9 mouse cellular contexts compared by ENCODE assay signal in the genomic region with DNA sequence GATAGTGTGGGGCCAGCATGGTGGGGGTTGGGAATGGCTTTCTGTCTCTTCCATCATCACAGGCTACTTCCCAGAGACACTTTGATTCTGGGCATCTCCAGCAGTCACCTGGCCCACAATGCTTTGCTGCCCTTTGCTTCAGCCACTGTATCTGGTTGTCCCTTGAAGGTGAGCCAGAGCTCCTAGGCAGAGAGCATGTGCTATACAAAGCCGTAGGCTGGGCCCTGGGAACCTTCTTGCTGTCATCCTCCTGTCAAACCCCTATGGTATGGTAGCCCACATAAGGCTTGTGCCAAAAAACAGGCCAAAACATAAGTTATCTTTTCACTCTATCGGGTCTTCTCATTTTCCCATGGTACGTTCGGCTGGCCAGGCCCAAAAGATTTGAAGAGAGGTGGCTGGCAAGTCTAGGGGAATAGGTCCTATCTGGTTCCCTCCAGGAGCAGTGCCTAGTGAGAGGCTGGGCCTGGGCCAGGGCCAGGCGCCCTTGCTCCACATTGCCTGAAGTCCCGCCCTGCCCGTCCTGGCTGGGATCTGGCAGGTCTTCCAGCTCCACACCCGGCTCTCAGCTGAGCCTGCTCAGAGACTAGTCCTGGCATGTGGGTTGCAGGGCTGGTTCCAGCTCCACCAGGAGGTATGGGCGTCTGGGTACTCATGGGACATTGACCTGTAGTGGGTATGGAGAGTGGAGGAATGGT. TPM values are rescaled to one million over a fixed set of nuclear protein-coding genes. Genes with fewer than 3 reads are reported as not detected.
DNase-seq lines count a peak whose midpoint lies in the region; ATAC-seq lines count a peak whose summit lies in the region.
"Had no signal": no experiment of that assay in that cellular context is flagged by ENCODE, and none has a peak within 500 bp of the region (broad histone marks: within the 10 kb centered on the region; RNA-seq: fewer than 3 reads in every experiment).

No protein-coding gene starts in this region.

- peak; percentile 86 for DNase-seq in cerebellum, adult 9-11 months
- peak; percentile 62 to 69 for DNase-seq in heart, postnatal 36 days
- DNase-seq in ovary, postnatal 36 days (ENCODE audit: low spot score): peak; percentile 80
- no peak for DNase-seq in frontal cortex, postnatal 14 days (ENCODE audit: low spot score in 2 of 2)

- whole genome bisulfite sequencing in hindbrain, embryonic 15.5 days: 79% methylated on average over 9 of the region's 9 CpGs
- 77% methylated on average over 9 of the region's 9 CpGs for WGBS in hindbrain, embryonic 12.5 days
- WGBS in hindbrain, embryonic 16.5 days: 79% methylated on average over 9 of the region's 9 CpGs

- no peak overlapping the region for H3K4me3 ChIP-seq in hindbrain, embryonic 15.5 days
- no peak overlapping the region for H3K4me3 ChIP-seq in hindbrain, embryonic 12.5 days
- H3K4me3 ChIP-seq in hindbrain, embryonic 16.5 days (ENCODE audit: low read length): no peak overlapping the region
- H3K4me3 ChIP-seq: megakaryocyte, embryonic 14.5 days had no signal

- H3K27me3 ChIP-seq in hindbrain, embryonic 15.5 days: no peaks in the 10 kb centered on the region
- no peaks in the 10 kb centered on the region for H3K27me3 ChIP-seq in hindbrain, embryonic 12.5 days
- no peaks in the 10 kb centered on the region for H3K27me3 ChIP-seq in hindbrain, embryonic 16.5 days (replicated peaks; ENCODE audit: control insufficient read depth, insufficient read depth, low read length)

- H3K36me3 ChIP-seq in hindbrain, embryonic 15.5 days: no peaks in the 10 kb centered on the region
- H3K36me3 ChIP-seq in hindbrain, embryonic 12.5 days: no peaks in the 10 kb centered on the region
- no peaks in the 10 kb centered on the region for H3K36me3 ChIP-seq in hindbrain, embryonic 16.5 days (ENCODE audit: control insufficient read depth, insufficient read depth, low read length)

- ATAC-seq in hindbrain, embryonic 15.5 days (ENCODE audit: low FRiP score, low read depth): peak; percentile 29; the same call in 1 of the 2 replicates
- no peak for ATAC-seq in hindbrain, embryonic 12.5 days (ENCODE audit: low FRiP score)
- ATAC-seq in hindbrain, embryonic 16.5 days: no peak
- no peak for ATAC-seq in erythroid progenitor cell, adult 5-6 weeks (replicated peaks; ENCODE audit: low FRiP score, poor library complexity, severe bottlenecking)

- no peak overlapping the region for H3K4me2 ChIP-seq in hindbrain, embryonic 15.5 days
- H3K4me2 ChIP-seq in hindbrain, embryonic 12.5 days (replicated peaks): no peak overlapping the region
- no peak overlapping the region for H3K4me2 ChIP-seq in hindbrain, embryonic 16.5 days (ENCODE audit: low read length)

- H3K4me1 ChIP-seq in hindbrain, embryonic 15.5 days (replicated peaks): no peaks in the 10 kb centered on the region
- peaks cover 12% of the 10 kb centered on the region; the same call in 1 of the 2 replicates for H3K4me1 ChIP-seq in hindbrain, embryonic 12.5 days
- no peaks in the 10 kb centered on the region for H3K4me1 ChIP-seq in hindbrain, embryonic 16.5 days (ENCODE audit: control insufficient read depth, insufficient read depth, low read depth, low read length)

- intact Hi-C loops in heart, postnatal 36 days (cut with DNase I): no loop called here

- no peaks in the 10 kb centered on the region for H3K9me3 ChIP-seq in hindbrain, embryonic 15.5 days
- H3K9me3 ChIP-seq in hindbrain, embryonic 12.5 days (replicated peaks): no peaks in the 10 kb centered on the region
- no peaks in the 10 kb centered on the region for H3K9me3 ChIP-seq in hindbrain, embryonic 16.5 days (ENCODE audit: control insufficient read depth, low read length)
- H3K9me3 ChIP-seq: megakaryocyte, embryonic 14.5 days had no signal

- no peak overlapping the region for H3K27ac ChIP-seq in hindbrain, embryonic 15.5 days (replicated peaks)
- H3K27ac ChIP-seq in hindbrain, embryonic 12.5 days: no peak overlapping the region
- no peak overlapping the region for H3K27ac ChIP-seq in hindbrain, embryonic 16.5 days (ENCODE audit: low read depth, low read length)

- no peak overlapping the region for H3K9ac ChIP-seq in hindbrain, embryonic 15.5 days
- no peak overlapping the region for H3K9ac ChIP-seq in hindbrain, embryonic 12.5 days
- no peak overlapping the region for H3K9ac ChIP-seq in hindbrain, embryonic 16.5 days (ENCODE audit: low read depth, low read length)

RNA-seq across cellular contexts. Expression of a gene that starts 10.7 kb away (rescaled TPM):
- 18.1 and 21.8 TPM in 2 replicates for polyA plus RNA-seq in hindbrain, embryonic 15.5 days (2015; fragmentation: Nextera tagmentation; extraction: Ambion mirVana)
- 70.1 and 81.0 TPM in 2 replicates for polyA plus RNA-seq in hindbrain, embryonic 12.5 days (2016; fragmentation: Nextera tagmentation; extraction: Ambion mirVana)
- 1 to 10 TPM; 5.2 to 6.9 TPM for total RNA-seq in heart, postnatal 36 days (2021)
- polyA plus RNA-seq in hindbrain, embryonic 16.5 days (2015; fragmentation: Nextera tagmentation; extraction: Ambion mirVana): 18.0 and 21.5 TPM in 2 replicates
- total RNA-seq in erythroid progenitor cell, adult 5-6 weeks (2015; ENCODE audit: low replicate concordance): not detected in 2 replicates
- total RNA-seq in erythroid progenitor cell, adult 5-6 weeks (2017; ENCODE audit: low replicate concordance): 1.8 TPM in 1 of 2 replicates, not detected in the other

Comparison
In these comparisons a context has a peak if more than half of its experiments do, and no peak if none do; other contexts are left out.
1. DNase-seq: peak in cerebellum, adult 9-11 months (single experiment), heart, postnatal 36 days (2 of 2) and ovary, postnatal 36 days (single experiment); none in frontal cortex, postnatal 14 days (0 of 2).